Mouse (Mus musculus) left cerebral cortex, adult 2 months (tissue): ENCODE measurements around the gene Bfar. TPM values are rescaled to one million over a fixed set of nuclear protein-coding genes. Genes with fewer than 3 reads are reported as not detected.
"Not testable (repeated sequence)": the region's sequence is repeated elsewhere in the genome, so short reads cannot be mapped to it uniquely, and the experiment has no call there.

Experiments
- DNase-seq, 2 experiments: peaks; one replicate each; pipeline ENCODE4 v3.0.0; 2021 to 2022; ENCODE audit warnings: low spot score in 2 of 2, mixed read lengths in 1 of 2; ENCODE audit errors: extremely low spot score in 1 of 2
- H3K27ac ChIP-seq: fragments of 200-600 bp; 2 replicates; pipeline ENCODE4 v1.8.1; 2022
- H3K4me3 ChIP-seq: fragments of 200-600 bp; 2 replicates; pipeline ENCODE4 v1.8.1; 2022
- CTCF ChIP-seq: fragments of 200-600 bp; IDR thresholded peaks from 2 replicates; pipeline ENCODE4 v1.8.1; 2022; ENCODE audit warnings: antibody characterized with exemption, mild to moderate bottlenecking, moderate library complexity
- intact Hi-C: fragments of 180-260 bp; cut with DNase I; formaldehyde crosslinking; loops from one replicate; pipeline ENCODE4 v1.15.1; 2025
- total RNA-seq, 2 experiments: library from RNA; stranded (reverse); gene quantifications; 2 replicates each; pipeline ENCODE4 v1.2.3; 2021

Gene Bfar
- total RNA-seq, 2 experiments from 2014 or later: 34.8 to 40.6 TPM

GRCm38 (mm10) chr16:13730285-13731255 lies 58.9 kb downstream of the Bfar start, which contains the start of gene Pla2g10:
Gene Pla2g10, minus strand, starts transcription at chr16:13730983.
- intact Hi-C loops: loop anchor here (10.0 kb wide), 1 partner anchor 616 kb away; no protein-coding TSS in a partner anchor
- H3K4me3 ChIP-seq: no peak within 1 kb of the TSS
- no peak for DNase-seq
- H3K27ac ChIP-seq: no peak within 1 kb of the TSS
- TF ChIP-seq CTCF: no peak

- no peak for DNase-seq
- no peak overlapping the region for H3K4me3 ChIP-seq
- TF ChIP-seq CTCF: no peak
- no peak overlapping the region for H3K27ac ChIP-seq
- intact Hi-C loops: loop anchor here (10.0 kb wide), 1 partner anchor 618 kb away; no protein-coding TSS in a partner anchor
Measured at GRCm38 (mm10) chr16:13732786-13733185, 61.1 kb downstream of the Bfar start.

GRCm38 (mm10) chr16:13733518-13734137 lies 62.0 kb downstream of the Bfar start:
- no peak overlapping the region for H3K27ac ChIP-seq
- peak; percentile 86 for TF ChIP-seq CTCF
- intact Hi-C loops: loop anchor here (10.0 kb wide), 1 partner anchor 619 kb away; no protein-coding TSS in a partner anchor
- peak; percentile 67 to 80 for DNase-seq
- H3K4me3 ChIP-seq: no peak overlapping the region

GRCm38 (mm10) chr16:13735977-13736376 lies 64.3 kb downstream of the Bfar start:
- no peak overlapping the region for H3K27ac ChIP-seq
- intact Hi-C loops: loop anchor here (10.0 kb wide), 1 partner anchor 621 kb away; no protein-coding TSS in a partner anchor
- no peak overlapping the region for H3K4me3 ChIP-seq
- DNase-seq: no peak
- no peak for TF ChIP-seq CTCF

GRCm38 (mm10) chr16:13739044-13739443 lies 67.4 kb downstream of the Bfar start:
- not testable (repeated sequence) for H3K4me3 ChIP-seq, DNase-seq
- intact Hi-C loops: loop anchor here (10.0 kb wide), 1 partner anchor 624 kb away; no protein-coding TSS in a partner anchor

GRCm38 (mm10) chr16:13740844-13741243 lies 69.2 kb downstream of the Bfar start:
- Histone ChIP-seq H3K27ac (no peak overlapping the region), H3K4me3 (no peak overlapping the region)
- no peak for TF ChIP-seq CTCF
- no peak for DNase-seq
- intact Hi-C loops: no loop called here

More at GRCm38 (mm10) chr16:13739044-13739443, 67.4 kb downstream of the Bfar start:
- H3K27ac ChIP-seq: not testable (repeated sequence)

- no peak overlapping the region for H3K4me3 ChIP-seq
- TF ChIP-seq CTCF: no peak
- no peak for DNase-seq
- H3K27ac ChIP-seq: no peak overlapping the region
- intact Hi-C loops: no loop called here
Measured at GRCm38 (mm10) chr16:13747708-13748107, 76.0 kb downstream of the Bfar start.

- no peak for DNase-seq
- intact Hi-C loops: no loop called here
- no peak for TF ChIP-seq CTCF
- Histone ChIP-seq H3K27ac (no peak overlapping the region), H3K4me3 (no peak overlapping the region)
Measured at GRCm38 (mm10) chr16:13748124-13748523, 76.5 kb downstream of the Bfar start.

GRCm38 (mm10) chr16:13748813-13749212 lies 77.2 kb downstream of the Bfar start:
- H3K4me3 ChIP-seq, intact Hi-C loops, DNase-seq, H3K27ac ChIP-seq: not testable (repeated sequence)

- no peak overlapping the region for H3K4me3 ChIP-seq
- H3K27ac ChIP-seq: no peak overlapping the region
- intact Hi-C loops: no loop called here
- DNase-seq: no peak
- no peak for TF ChIP-seq CTCF
Measured at GRCm38 (mm10) chr16:13749306-13749705, 77.6 kb downstream of the Bfar start.

GRCm38 (mm10) chr16:13749981-13750380 lies 78.3 kb downstream of the Bfar start:
- H3K27ac ChIP-seq: no peak overlapping the region
- H3K4me3 ChIP-seq: no peak overlapping the region
- no peak for DNase-seq
- no peak for TF ChIP-seq CTCF
- intact Hi-C loops: no loop called here

GRCm38 (mm10) chr16:13750626-13751025 lies 79.0 kb downstream of the Bfar start:
- intact Hi-C loops: no loop called here
- H3K4me3 ChIP-seq: no peak overlapping the region
- TF ChIP-seq CTCF: no peak
- DNase-seq: no peak
- H3K27ac ChIP-seq: no peak overlapping the region

Other genes starting within 250 kb of the Bfar start
- gene Parn, start 3.7 kb upstream of the Bfar start, total RNA-seq: 10 to 100 TPM; 21.0 to 22.8 TPM
- 1 to 10 TPM; 3.9 to 5.3 TPM for gene 3110001I22Rik, start 71 bp downstream of the Bfar start, total RNA-seq
- not detected for gene Pla2g10, start 59.1 kb downstream of the Bfar start, total RNA-seq
- gene Rrn3, start 108.8 kb downstream of the Bfar start, total RNA-seq: 10 to 100 TPM; 44.9 to 50.8 TPM
- gene Ntan1, start 147.0 kb downstream of the Bfar start, total RNA-seq: 10 to 100 TPM; 92.8 to 99.1 TPM
- gene Pdxdc1, start 231.3 kb downstream of the Bfar start, total RNA-seq: 10 to 100 TPM; 70.4 to 73.0 TPM
- 10 to 100 TPM; 62.7 to 69.9 TPM for gene Mpv17l, start 231.3 kb downstream of the Bfar start, total RNA-seq